8 mouse cellular contexts compared by ENCODE assay signal in the genomic region with DNA sequence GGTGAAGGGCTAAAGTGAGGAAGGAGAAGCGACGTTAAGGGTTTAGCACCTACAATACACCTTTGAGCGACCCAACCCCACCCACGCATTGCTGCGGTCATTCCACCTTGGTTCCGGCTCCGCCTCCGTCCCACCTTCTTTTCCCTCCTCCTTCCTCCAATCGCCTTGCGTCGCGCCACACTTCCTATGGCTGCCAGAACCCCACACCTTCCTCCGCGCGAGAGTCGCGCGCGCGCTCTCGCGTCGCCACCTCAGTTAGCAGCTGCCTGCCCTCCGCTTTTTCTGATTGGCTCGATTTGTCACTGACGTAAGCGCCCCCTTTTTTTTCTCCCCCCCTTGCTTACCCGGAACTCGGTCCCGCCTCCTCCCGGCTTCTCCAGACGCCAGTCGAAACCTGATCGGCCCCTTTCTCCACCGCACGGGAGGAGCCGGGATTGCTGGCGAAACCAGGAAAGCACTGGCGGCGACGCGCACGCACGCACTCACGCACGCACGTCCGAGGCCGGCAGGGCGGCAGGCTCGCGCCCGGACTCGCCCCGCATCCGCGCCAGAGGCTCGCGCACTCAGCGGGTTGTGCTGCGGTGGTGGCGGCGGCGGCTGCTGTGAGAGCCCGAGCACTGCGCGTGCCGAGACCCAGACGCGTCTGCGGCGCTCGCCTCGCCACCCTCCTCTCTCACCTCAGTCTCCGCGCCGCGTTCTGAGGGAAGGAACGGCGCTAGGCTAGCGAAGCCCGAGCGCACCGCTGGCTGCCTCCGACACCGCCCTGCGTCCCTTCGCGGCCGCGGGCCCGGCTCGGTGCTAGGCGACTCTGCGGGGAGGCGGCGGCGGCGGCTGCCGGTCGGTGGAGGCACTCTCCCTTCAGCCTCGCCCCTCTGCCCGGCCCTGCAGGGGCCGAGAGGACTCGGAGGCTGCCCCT. TPM values are rescaled to one million over a fixed set of nuclear protein-coding genes. Genes with fewer than 3 reads are reported as not detected.
A peak's percentile ranks its signal among the peaks of the same experiment; 100 is the strongest.
DNase-seq lines count a peak whose midpoint lies in the region; ATAC-seq and TF ChIP-seq lines count a peak whose summit lies in the region.

TSS of gene Rab6a (plus strand) at position 197 of the 916 bp plus-strand sequence.

- peak within 1 kb of the TSS; percentile 95 for H3K9ac ChIP-seq in heart, embryonic 15.5 days
- peak within 1 kb of the TSS; percentile 83 for H3K9ac ChIP-seq in liver, embryonic 14.5 days (replicated peaks)
- H3K9ac ChIP-seq in neural tube, embryonic 11.5 days (ENCODE audit: low read length): peak within 1 kb of the TSS; percentile 98
- H3K9ac ChIP-seq in stomach, postnatal 0 days (ENCODE audit: low read length): peak within 1 kb of the TSS; percentile 99

- peaks cover 24% of the 10 kb centered on the region for H3K4me1 ChIP-seq in forebrain, embryonic 10.5 days
- H3K4me1 ChIP-seq in heart, embryonic 15.5 days (replicated peaks): peaks cover 12% of the 10 kb centered on the region
- H3K4me1 ChIP-seq in liver, embryonic 14.5 days (replicated peaks; ENCODE audit: control insufficient read depth in 2 of 2, insufficient read depth in 2 of 2, low read length in 1 of 2): peaks cover 6 to 8% of the 10 kb centered on the region in 2 experiments
- H3K4me1 ChIP-seq in neural tube, embryonic 11.5 days (ENCODE audit: control insufficient read depth, insufficient read depth, low read length): peaks cover 5% of the 10 kb centered on the region
- no peaks in the 10 kb centered on the region for H3K4me1 ChIP-seq in stomach, postnatal 0 days (replicated peaks; ENCODE audit: control insufficient read depth, insufficient read depth)

- H3K36me3 ChIP-seq in forebrain, embryonic 10.5 days (replicated peaks): no peaks in the 10 kb centered on the region
- no peaks in the 10 kb centered on the region for H3K36me3 ChIP-seq in heart, embryonic 15.5 days
- no peaks in the 10 kb centered on the region for H3K36me3 ChIP-seq in liver, embryonic 14.5 days (replicated peaks; ENCODE audit: control insufficient read depth, insufficient read depth, low read depth)
- no peaks in the 10 kb centered on the region for H3K36me3 ChIP-seq in neural tube, embryonic 11.5 days (ENCODE audit: control insufficient read depth, insufficient read depth, low read length)
- no peaks in the 10 kb centered on the region for H3K36me3 ChIP-seq in stomach, postnatal 0 days (ENCODE audit: control insufficient read depth, insufficient read depth, low read length)

- under 1% methylated on average over 105 of the region's 105 CpGs for WGBS in forebrain, embryonic 10.5 days
- under 1% methylated on average over 100 of the region's 105 CpGs for WGBS in heart, embryonic 15.5 days
- under 1% methylated on average over 103 of the region's 105 CpGs for WGBS in liver, embryonic 14.5 days (ENCODE audit: insufficient replicate concordance)
- under 1% methylated on average over 97 of the region's 105 CpGs for WGBS in neural tube, embryonic 11.5 days
- WGBS in stomach, postnatal 0 days: under 1% methylated on average over 105 of the region's 105 CpGs

- H3K27me3 ChIP-seq in forebrain, embryonic 10.5 days (ENCODE audit: poor library complexity, severe bottlenecking): peaks cover 12% of the 10 kb centered on the region
- no peaks in the 10 kb centered on the region for H3K27me3 ChIP-seq in heart, embryonic 15.5 days
- no peaks in the 10 kb centered on the region for H3K27me3 ChIP-seq in liver, embryonic 14.5 days (ENCODE audit: control insufficient read depth, insufficient read depth, low read length)
- no peaks in the 10 kb centered on the region for H3K27me3 ChIP-seq in neural tube, embryonic 11.5 days (ENCODE audit: control insufficient read depth, insufficient read depth, low read length)
- no peaks in the 10 kb centered on the region for H3K27me3 ChIP-seq in stomach, postnatal 0 days (ENCODE audit: control insufficient read depth, insufficient read depth, low read length)

- peak; percentile 50 for TF ChIP-seq CTCF in liver, embryonic 14.5 days (IDR thresholded peaks at IDR 0.05; ENCODE audit: low read depth)
- TF ChIP-seq CTCF in stomach, postnatal 0 days (IDR thresholded peaks at IDR 0.05; ENCODE audit: low read depth): peak; percentile 46

- peak within 1 kb of the TSS; percentile 98 for H3K4me3 ChIP-seq in forebrain, embryonic 10.5 days
- H3K4me3 ChIP-seq in heart, embryonic 15.5 days: peak within 1 kb of the TSS; percentile 99
- peak within 1 kb of the TSS; percentile 71 to 77 for H3K4me3 ChIP-seq in liver, embryonic 14.5 days (ENCODE audit: insufficient read depth in 1 of 2, low read depth in 2 of 2, low read length in 2 of 2)
- H3K4me3 ChIP-seq in neural tube, embryonic 11.5 days (ENCODE audit: low read depth, low read length): peak within 1 kb of the TSS; percentile 99
- H3K4me3 ChIP-seq in stomach, postnatal 0 days (ENCODE audit: low read depth, low read length): peak within 1 kb of the TSS; percentile 99

- peak within 1 kb of the TSS; percentile 98 for H3K27ac ChIP-seq in forebrain, embryonic 10.5 days
- H3K27ac ChIP-seq in heart, embryonic 15.5 days: peak within 1 kb of the TSS; percentile 98
- H3K27ac ChIP-seq in liver, embryonic 14.5 days: peak within 1 kb of the TSS; percentile 96
- peak within 1 kb of the TSS; percentile 99 for H3K27ac ChIP-seq in neural tube, embryonic 11.5 days (ENCODE audit: low read depth, low read length)
- H3K27ac ChIP-seq in stomach, postnatal 0 days (replicated peaks): peak within 1 kb of the TSS; percentile 100

- peak; percentile 97 for ATAC-seq in heart, embryonic 15.5 days (replicated peaks; ENCODE audit: insufficient number of reproducible peaks, insufficient read depth, low FRiP score, low read depth)
- peak; percentile 92 for ATAC-seq in liver, embryonic 14.5 days (ENCODE audit: insufficient read depth)
- peak; percentile 93 for ATAC-seq in neural tube, embryonic 11.5 days (ENCODE audit: insufficient read depth, low FRiP score, low TSS enrichment)
- peak; percentile 97 for ATAC-seq in stomach, postnatal 0 days (ENCODE audit: low FRiP score, low TSS enrichment)

- peak; percentile 87 to 93 for DNase-seq in CD8-positive naive resting alpha-beta T cell, adult 2 months (ENCODE audit: low read depth in 2 of 2, low spot score in 2 of 2)
- DNase-seq in c-Kit-positive CD71-negative TER-119-negative erythroid progenitor cells, embryonic 14.5 days (ENCODE audit: low read depth): peak; percentile 93
- DNase-seq in forebrain, embryonic 10.5 days (ENCODE audit: extremely low spot score, low spot score): peak; percentile 99
- peak; percentile 98 to 100 for DNase-seq in kidney, postnatal 25 days
- DNase-seq in liver, embryonic 14.5 days (ENCODE audit: low read depth in 3 of 3, low spot score in 3 of 3): peak; percentile 99
- DNase-seq in neural tube, embryonic 11.5 days (ENCODE audit: low spot score): peak; percentile 99
- DNase-seq in stomach, postnatal 0 days (ENCODE audit: low spot score): peak; percentile 99

- no peaks in the 10 kb centered on the region for H3K9me3 ChIP-seq in forebrain, embryonic 10.5 days
- no peaks in the 10 kb centered on the region for H3K9me3 ChIP-seq in heart, embryonic 15.5 days (replicated peaks)
- no peaks in the 10 kb centered on the region for H3K9me3 ChIP-seq in liver, embryonic 14.5 days (ENCODE audit: control insufficient read depth, low read length)
- no peaks in the 10 kb centered on the region for H3K9me3 ChIP-seq in neural tube, embryonic 11.5 days (ENCODE audit: control insufficient read depth, low read length)
- no peaks in the 10 kb centered on the region for H3K9me3 ChIP-seq in stomach, postnatal 0 days (ENCODE audit: control insufficient read depth, low read length)

- TF ChIP-seq EP300 in liver, embryonic 14.5 days (IDR thresholded peaks at IDR 0.05; ENCODE audit: low read depth): 0 out of 2 replicates have a peak, but pooled peaks have one; percentile 36
- peak; percentile 76 for TF ChIP-seq EP300 in stomach, postnatal 0 days (optimal IDR thresholded peaks at IDR 0.05)

- H3K4me2 ChIP-seq in heart, embryonic 15.5 days: peak within 1 kb of the TSS; percentile 84
- H3K4me2 ChIP-seq in liver, embryonic 14.5 days (ENCODE audit: low read depth): peak within 1 kb of the TSS; percentile 91
- H3K4me2 ChIP-seq in neural tube, embryonic 11.5 days (ENCODE audit: low read depth): peak within 1 kb of the TSS; percentile 52
- H3K4me2 ChIP-seq in stomach, postnatal 0 days (replicated peaks; ENCODE audit: low read depth): peak within 1 kb of the TSS; percentile 87

RNA-seq across cellular contexts. Expression of gene Rab6a, which starts in this region (rescaled TPM):
- polyA plus RNA-seq in forebrain, embryonic 10.5 days (2016; fragmentation: Nextera tagmentation; extraction: Ambion mirVana): 83.8 and 83.9 TPM in 2 replicates
- polyA plus RNA-seq in heart, embryonic 15.5 days (2015; fragmentation: Nextera tagmentation; extraction: Ambion mirVana): 85.1 and 85.5 TPM in 2 replicates
- polyA plus RNA-seq in liver, embryonic 14.5 days (2012; rRNA removed): 17.0 and 24.3 TPM in 2 replicates
- 39.8 and 43.9 TPM in 2 replicates for polyA plus RNA-seq in liver, embryonic 14.5 days (2014; fragmentation: Nextera tagmentation; extraction: Ambion mirVana)
- polyA plus RNA-seq in neural tube, embryonic 11.5 days (2014; fragmentation: Nextera tagmentation; extraction: Ambion mirVana): 194 and 200 TPM in 2 replicates
- polyA plus RNA-seq in stomach, postnatal 0 days (2015; fragmentation: Nextera tagmentation; extraction: Ambion mirVana): 76.3 and 80.6 TPM in 2 replicates

Comparison
In these comparisons a context has a peak if more than half of its experiments do, and no peak if none do; other contexts are left out.
1. Peak in every context shown above with its lines: DNase-seq, ATAC-seq, H3K4me3 ChIP-seq and H3K27ac ChIP-seq.